Mouse (Mus musculus) MEL (cell line): Measurements from ENCODE around the gene Rnf157. TPM values are rescaled to one million over a fixed set of nuclear protein-coding genes. Genes with fewer than 3 reads are reported as not detected.

ENCODE experiments used
- DNase-seq: peaks from one replicate; pipeline ENCODE4 v3.0.0; 2011; ENCODE audit warnings: low read depth, low spot score
- H3K27ac ChIP-seq: 2 replicates; pipeline ENCODE4 v1.5.1; 2012; ENCODE audit warnings: low read depth, mild to moderate bottlenecking, control low read depth, low read length, moderate library complexity; ENCODE audit not compliant: control insufficient read depth
- H3K27me3 ChIP-seq, 2 experiments: fragments of 150-350 bp in 1 of 2; sonication (generic) in 1 of 2; 2 replicates each; pipeline ENCODE4 v1.6.1; 2012; ENCODE audit warnings: low read length in 2 of 2, mild to moderate bottlenecking in 2 of 2, improper control_type of control experiment in 1 of 2, moderate library complexity in 1 of 2; ENCODE audit not compliant: insufficient read depth in 2 of 2, control insufficient read depth in 1 of 2
- H3K36me3 ChIP-seq, 2 experiments: 2 replicates each; pipeline ENCODE4 v1.6.1; 2012 to 2014; ENCODE audit warnings: low read length in 2 of 2, improper control_type of control experiment in 1 of 2, inconsistent platforms in 1 of 2, mild to moderate bottlenecking in 1 of 2; ENCODE audit not compliant: insufficient read depth in 2 of 2, control insufficient read depth in 1 of 2
- H3K4me1 ChIP-seq, 2 experiments: fragments of 150-350 bp in 1 of 2; sonication (generic) in 1 of 2; 2 replicates each; pipeline ENCODE4 v1.6.1; 2012; ENCODE audit warnings: low read length in 2 of 2, improper control_type of control experiment in 1 of 2, mild to moderate bottlenecking in 1 of 2; ENCODE audit not compliant: insufficient read depth in 2 of 2, control insufficient read depth in 1 of 2
- H3K4me3 ChIP-seq, 2 experiments: fragments of 150-350 bp in 1 of 2; sonication (generic) in 1 of 2; 2 replicates each; pipeline ENCODE4 v1.5.1; 2012; ENCODE audit warnings: low read depth in 2 of 2, low read length in 2 of 2, mild to moderate bottlenecking in 2 of 2, moderate library complexity in 2 of 2, control low read depth in 1 of 2, improper control_type of control experiment in 1 of 2; ENCODE audit not compliant: control insufficient read depth in 1 of 2, insufficient read depth in 1 of 2
- H3K79me2 ChIP-seq: 2 replicates; pipeline ENCODE4 v1.6.1; 2012; ENCODE audit warnings: mild to moderate bottlenecking, low read length, moderate library complexity; ENCODE audit not compliant: control insufficient read depth, poor library complexity, insufficient read depth
- H3K9ac ChIP-seq: 2 replicates; pipeline ENCODE4 v1.6.1; 2012; ENCODE audit warnings: low read depth, mild to moderate bottlenecking, control low read depth, low read length, moderate library complexity; ENCODE audit not compliant: control insufficient read depth, poor library complexity, severe bottlenecking
- H3K9me3 ChIP-seq: fragments of 150-350 bp; sonication (generic); replicated peaks from 2 replicates; pipeline ENCODE4 v1.6.1; 2012; ENCODE audit warnings: mild to moderate bottlenecking, low read length, improper control_type of control experiment, moderate library complexity; ENCODE audit not compliant: insufficient read depth
- BHLHE40 ChIP-seq: IDR thresholded peaks from 2 replicates; pipeline ENCODE4 v1.6.1; 2012; ENCODE audit warnings: low read depth, mild to moderate bottlenecking, inconsistent platforms, low read length, improper control_type of control experiment, borderline replicate concordance
- CHD2 ChIP-seq: IDR thresholded peaks from 2 replicates; pipeline ENCODE4 v1.6.1; 2011; ENCODE audit warnings: low read length, improper control_type of control experiment
- E2F4 ChIP-seq: IDR thresholded peaks from 2 replicates; pipeline ENCODE4 v1.6.1; 2011; ENCODE audit warnings: low read depth, low read length, improper control_type of control experiment, borderline replicate concordance
- ELF1 ChIP-seq: IDR thresholded peaks from 2 replicates; pipeline ENCODE4 v1.6.1; 2014; ENCODE audit warnings: low read depth, mild to moderate bottlenecking, inconsistent platforms, low read length, improper control_type of control experiment, moderate library complexity
- EP300 ChIP-seq, 2 experiments: IDR thresholded peaks; 2 replicates each; pipeline ENCODE4 v1.6.1; 2011; ENCODE audit warnings: improper control_type of control experiment in 2 of 2, low read length in 2 of 2, low read depth in 1 of 2, mild to moderate bottlenecking in 1 of 2
- GATA1 ChIP-seq: IDR thresholded peaks from 2 replicates; pipeline ENCODE4 v1.6.1; 2011; ENCODE audit warnings: low read depth, low read length, improper control_type of control experiment
- MAFK ChIP-seq: IDR thresholded peaks from 2 replicates; pipeline ENCODE4 v1.6.1; 2011; ENCODE audit warnings: low read depth, mild to moderate bottlenecking, low read length, improper control_type of control experiment, borderline replicate concordance
- MEF2A ChIP-seq: IDR thresholded peaks from 2 replicates; pipeline ENCODE4 v1.6.1; 2014; ENCODE audit warnings: low read depth, mild to moderate bottlenecking, inconsistent platforms, low read length, improper control_type of control experiment; ENCODE audit not compliant: poor library complexity, insufficient replicate concordance, severe bottlenecking; ENCODE audit errors: extremely low read depth
- MXI1 ChIP-seq: IDR thresholded peaks from 2 replicates; pipeline ENCODE4 v1.6.1; 2011; ENCODE audit warnings: mild to moderate bottlenecking, low read depth, low read length, improper control_type of control experiment
- MYB ChIP-seq: IDR thresholded peaks from 2 replicates; pipeline ENCODE4 v1.6.1; 2011; ENCODE audit warnings: mild to moderate bottlenecking, low read depth, low read length, improper control_type of control experiment
- MYC ChIP-seq: IDR thresholded peaks from 2 replicates; pipeline ENCODE4 v1.6.1; 2011; ENCODE audit warnings: low read depth, mild to moderate bottlenecking, low read length, improper control_type of control experiment, moderate library complexity
- NELFE ChIP-seq: IDR thresholded peaks from 2 replicates; pipeline ENCODE4 v1.6.1; 2011; ENCODE audit warnings: low read depth, low read length, improper control_type of control experiment
- POLR2AphosphoS5 ChIP-seq: IDR thresholded peaks from 2 replicates; pipeline ENCODE4 v1.6.1; 2012; ENCODE audit warnings: low read depth, borderline replicate concordance, mild to moderate bottlenecking, inconsistent platforms, low read length, moderate library complexity, mixed read lengths
- RAD21 ChIP-seq: IDR thresholded peaks from 2 replicates; pipeline ENCODE4 v1.6.1; 2011; ENCODE audit warnings: mild to moderate bottlenecking, low read depth, low read length, improper control_type of control experiment
- RCOR1 ChIP-seq: IDR thresholded peaks from 2 replicates; pipeline ENCODE4 v1.6.1; 2012; ENCODE audit warnings: low read depth, mild to moderate bottlenecking, inconsistent platforms, low read length, improper control_type of control experiment
- TAL1 ChIP-seq: IDR thresholded peaks from 2 replicates; pipeline ENCODE4 v1.6.1; 2012; ENCODE audit warnings: mild to moderate bottlenecking, inconsistent platforms, low read length, moderate library complexity, mixed read lengths
- TBP ChIP-seq: IDR thresholded peaks from 2 replicates; pipeline ENCODE4 v1.8.0; 2011; ENCODE audit warnings: low read depth, low read length, improper control_type of control experiment
- TCF12 ChIP-seq: IDR thresholded peaks from 2 replicates; pipeline ENCODE4 v1.6.1; 2014; ENCODE audit warnings: low read depth, mild to moderate bottlenecking, inconsistent platforms, low read length, improper control_type of control experiment, moderate library complexity
- UBTF ChIP-seq: IDR thresholded peaks from 2 replicates; pipeline ENCODE4 v1.6.1; 2012; ENCODE audit warnings: low read depth, mild to moderate bottlenecking, inconsistent platforms, low read length, improper control_type of control experiment, moderate library complexity, borderline replicate concordance; ENCODE audit not compliant: insufficient read depth
- USF2 ChIP-seq, 2 experiments: IDR thresholded peaks; 2 replicates each; pipeline ENCODE4 v1.6.1; 2011 to 2012; ENCODE audit warnings: improper control_type of control experiment in 2 of 2, low read length in 2 of 2, borderline replicate concordance in 1 of 2, inconsistent platforms in 1 of 2, low read depth in 1 of 2, mild to moderate bottlenecking in 1 of 2; ENCODE audit not compliant: insufficient read depth in 1 of 2
- ZKSCAN1 ChIP-seq: IDR thresholded peaks from 2 replicates; pipeline ENCODE4 v1.6.1; 2012; ENCODE audit warnings: low read depth, mild to moderate bottlenecking, inconsistent platforms, low read length, improper control_type of control experiment, moderate library complexity
- ZMIZ1 ChIP-seq: IDR thresholded peaks from 2 replicates; pipeline ENCODE4 v1.6.1; 2012; ENCODE audit warnings: low read depth, mild to moderate bottlenecking, inconsistent platforms, low read length, improper control_type of control experiment, moderate library complexity
- polyA plus RNA-seq, 2 experiments: library from polyadenylated mRNA; stranded (reverse) in 1 of 2; unstranded in 1 of 2; fragments of >175 nt in 1 of 2; fragments of >200 nt in 1 of 2; gene quantifications; 2 replicates each; pipeline versions ENCODE4 v1.2.1 to v1.2.4; 2012; ENCODE audit warnings: low replicate concordance in 2 of 2, low read depth in 1 of 2; ENCODE audit not compliant: insufficient read length in 2 of 2, insufficient read depth in 1 of 2, missing spikeins in 1 of 2
- total RNA-seq: library from RNA; depleted of rRNA; stranded (reverse); fragments of 300-350 nt; gene quantifications from 2 replicates; pipeline ENCODE4 v1.2.3, GENCODE M21; 2012

The Rnf157 gene
- total and polyA plus RNA-seq, 3 experiments: 7.5 to 10.9 TPM; not detected in 1

- H3K27ac ChIP-seq: no peak overlapping the region
Observed at GRCm38 (mm10) chr11:116459786-116460185, 47.0 kb upstream of the Rnf157 start.

DNA sequence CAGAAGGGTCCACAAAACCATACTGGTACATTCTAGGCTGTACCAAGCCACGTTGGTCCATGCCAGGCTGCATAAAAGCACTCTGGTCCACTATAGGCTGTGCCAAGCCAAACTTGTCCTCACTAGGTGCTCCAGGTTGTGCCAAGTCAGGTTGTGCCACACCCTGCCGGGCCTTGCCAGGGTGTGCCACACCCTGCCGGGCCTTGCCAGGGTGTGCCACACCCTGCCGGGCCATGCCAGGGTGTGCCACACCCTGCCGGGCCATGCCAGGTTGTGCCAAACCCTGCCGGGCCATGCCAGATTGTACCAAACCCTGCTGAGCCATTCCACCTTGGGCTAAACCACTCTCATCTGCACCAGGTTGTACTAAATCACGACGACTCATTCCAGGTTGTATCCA is 43.4 kb upstream of the Rnf157 start:
- no peak overlapping the region for H3K4me3 ChIP-seq
- no peaks in the 10 kb centered on the region for H3K9me3 ChIP-seq
- no peaks in the 10 kb centered on the region for H3K79me2 ChIP-seq
- H3K4me1 ChIP-seq: no peaks in the 10 kb centered on the region
- H3K27ac ChIP-seq: no peak overlapping the region
- TF ChIP-seq MYC: no peak
- TF ChIP-seq POLR2AphosphoS5: no peak
- TF ChIP-seq GATA1: no peak
- TF ChIP-seq TAL1: no peak
- TF ChIP-seq USF2 (IDR thresholded peaks at IDR 0.05; ENCODE audit: borderline replicate concordance in 1 of 2, insufficient read depth in 1 of 2, low read depth in 1 of 2, low read length in 2 of 2): no peak
- TF ChIP-seq ZKSCAN1: no peak
- no peak for TF ChIP-seq RAD21
- TF ChIP-seq TCF12: no peak
- TF ChIP-seq UBTF: no peak
- TF ChIP-seq TBP: no peak
- no peak for TF ChIP-seq NELFE
- no peaks in the 10 kb centered on the region for H3K27me3 ChIP-seq
- H3K36me3 ChIP-seq: no peaks in the 10 kb centered on the region
- H3K9ac ChIP-seq: no peak overlapping the region
- DNase-seq: no peak

More at GRCm38 (mm10) chr11:116459786-116460185, 47.0 kb upstream of the Rnf157 start:
- Histone ChIP-seq H3K79me2 (no peaks in the 10 kb centered on the region), H3K27me3 (no peaks in the 10 kb centered on the region), H3K4me1 (peaks cover 0 to 3% of the 10 kb centered on the region in 2 experiments; a peak in 2 of 4 replicates), H3K9ac (no peak overlapping the region), H3K9me3 (no peaks in the 10 kb centered on the region), H3K4me3 (no peak overlapping the region), H3K36me3 (peaks cover 0 to 2% of the 10 kb centered on the region in 2 experiments; a peak in 1 of 4 replicates)
- no peak for TF ChIP-seq MEF2A
- TF ChIP-seq GATA1: no peak
- DNase-seq: no peak

- no peaks in the 10 kb centered on the region for H3K36me3 ChIP-seq
- no peak overlapping the region for H3K4me3 ChIP-seq
- H3K9ac ChIP-seq: no peak overlapping the region
- H3K27ac ChIP-seq: no peak overlapping the region
- no peaks in the 10 kb centered on the region for H3K9me3 ChIP-seq
- no peak for TF ChIP-seq EP300 (IDR thresholded peaks at IDR 0.05; ENCODE audit: low read depth in 1 of 2, low read length in 2 of 2)
- no peak for TF ChIP-seq ZMIZ1
- no peak for TF ChIP-seq BHLHE40
- no peak for TF ChIP-seq MXI1
- TF ChIP-seq ELF1: no peak
- no peak for TF ChIP-seq RCOR1
- no peak for TF ChIP-seq TAL1
- no peak for TF ChIP-seq MYB
- TF ChIP-seq E2F4: no peak
- TF ChIP-seq RAD21: no peak
- no peak for TF ChIP-seq GATA1
- no peak for TF ChIP-seq CHD2
- no peak for TF ChIP-seq MAFK
- TF ChIP-seq, all 39 proteins: peak for 0
- DNase-seq: no peak
- no peaks in the 10 kb centered on the region for H3K4me1 ChIP-seq
- H3K27me3 ChIP-seq: no peaks in the 10 kb centered on the region
- no peaks in the 10 kb centered on the region for H3K79me2 ChIP-seq
Observed at GRCm38 (mm10) chr11:116453889-116454288, 41.1 kb upstream of the Rnf157 start.
